Mouse (Mus musculus) heart, adult 9 months (tissue): Measurements from ENCODE around the gene Fam169b.

Experiments used
- DNase-seq, 2 experiments: peaks; one replicate each; pipeline ENCODE4 v3.0.0; 2022; ENCODE audit warnings: low spot score in 2 of 2

The Fam169b gene

DNA sequence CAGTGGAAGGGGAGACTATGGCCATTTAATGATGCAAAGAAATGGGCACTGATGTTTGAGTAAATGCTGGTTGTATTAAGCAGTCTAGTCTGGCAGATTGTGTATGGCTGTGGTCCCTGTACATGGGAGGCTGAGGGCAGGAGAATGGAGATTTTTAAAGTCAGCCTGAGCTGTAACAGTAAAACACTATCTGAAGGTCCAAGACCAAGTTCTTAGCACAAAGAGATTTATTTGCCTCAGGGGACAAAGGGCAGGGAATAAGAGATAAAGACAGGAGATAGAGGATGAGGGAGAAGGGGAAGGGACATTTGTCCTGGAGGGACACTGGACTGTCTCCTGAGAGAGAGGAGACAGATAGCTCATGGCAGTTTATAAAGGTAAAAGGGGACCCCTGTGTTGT, at the start of gene Fam169b:
Gene Fam169b, plus strand, starts transcription at position 325 of the 400 bp plus-strand sequence.
- DNase-seq, result no peak

DNA sequence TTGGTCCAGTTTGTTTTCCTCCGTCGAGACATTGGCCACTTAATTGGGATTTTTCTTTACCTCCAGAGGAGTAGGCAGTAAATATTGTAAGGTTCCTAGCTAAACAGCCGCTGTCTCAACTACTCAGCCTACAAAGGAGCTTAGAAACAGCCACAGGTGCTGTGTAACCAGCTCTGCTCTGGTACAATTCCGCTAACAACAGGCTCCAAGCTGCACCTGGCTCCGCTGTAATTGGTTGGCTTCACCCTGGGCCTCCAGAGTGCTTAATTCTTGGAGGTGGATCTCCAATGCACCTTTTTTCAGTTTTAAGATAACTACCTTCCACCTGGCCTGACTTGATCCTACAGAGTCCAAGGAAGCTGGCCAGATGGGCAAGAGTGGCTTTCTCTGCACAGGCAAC, 49.6 kb upstream of the Fam169b start:
- no peak for DNase-seq

DNA sequence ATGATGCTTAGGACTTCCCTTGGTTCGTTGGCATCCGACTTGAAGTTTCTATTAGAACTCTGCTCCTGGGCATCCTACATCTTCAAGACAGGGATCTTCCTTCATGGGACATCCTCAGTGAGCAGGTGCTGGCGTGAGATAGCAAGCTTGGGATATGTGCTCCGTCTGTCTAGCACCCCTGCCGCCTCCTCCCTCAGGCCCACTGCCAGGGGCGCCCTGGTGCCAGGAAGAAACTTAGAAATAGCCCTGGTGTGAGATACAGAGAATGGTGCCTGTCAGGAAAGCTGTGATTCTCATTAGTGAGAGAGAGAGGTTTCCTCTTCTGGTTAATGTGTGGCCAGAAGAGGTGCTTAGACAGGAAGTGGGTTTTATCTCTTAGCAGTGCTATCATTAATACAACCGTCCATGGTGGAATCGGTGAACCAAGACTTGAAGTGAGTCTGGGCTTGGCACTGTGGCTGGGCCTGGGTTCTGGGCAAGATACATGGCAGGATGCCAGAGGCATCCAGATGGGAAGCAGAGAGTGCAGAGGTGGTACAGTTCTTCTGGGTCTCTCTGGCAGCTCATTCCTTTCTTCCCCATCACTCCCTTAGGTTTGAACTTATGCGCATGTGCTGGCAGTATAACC, 48.1 kb upstream of the Fam169b start:
- DNase-seq, result no peak

DNA sequence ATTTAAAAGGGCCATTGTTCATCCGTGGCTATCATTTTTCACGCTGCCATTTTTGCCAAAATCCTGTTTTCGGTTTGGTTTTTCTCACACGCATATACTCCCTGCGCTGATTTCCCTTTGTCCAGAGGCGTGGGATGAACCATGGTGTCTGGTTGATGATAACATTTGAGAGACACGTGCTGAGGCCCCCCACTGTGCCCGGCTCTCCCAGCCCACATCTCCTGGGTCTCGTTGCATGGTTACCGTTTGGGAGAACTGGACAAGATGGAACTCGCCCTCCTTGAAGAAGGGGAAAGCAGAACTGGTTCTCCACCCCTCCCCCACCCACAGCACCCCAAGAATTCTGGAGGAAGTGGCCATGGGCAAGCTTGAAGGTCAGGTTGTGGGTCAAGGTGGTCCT, 46.6 kb upstream of the Fam169b start:
- no peak for DNase-seq

DNA sequence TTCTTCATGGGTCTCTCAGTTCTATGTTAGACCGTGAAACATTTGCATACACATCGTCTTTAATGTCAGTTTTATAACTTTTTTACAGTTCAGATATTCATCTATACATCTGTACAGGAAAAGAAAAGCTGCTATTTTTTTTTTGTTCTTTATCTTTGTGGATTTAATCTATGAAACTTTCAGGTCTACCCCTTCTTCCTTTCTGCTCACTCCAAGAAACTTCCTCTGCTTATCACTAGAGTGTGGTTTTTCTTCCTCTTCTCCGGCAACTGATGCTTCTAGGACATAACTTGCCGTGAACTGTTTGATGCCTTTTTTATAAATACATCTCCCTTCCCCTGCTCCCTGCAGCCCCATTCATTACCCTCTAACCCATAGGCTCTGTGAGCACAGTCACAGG, 46.0 kb upstream of the Fam169b start:
- no peak for DNase-seq

DNA sequence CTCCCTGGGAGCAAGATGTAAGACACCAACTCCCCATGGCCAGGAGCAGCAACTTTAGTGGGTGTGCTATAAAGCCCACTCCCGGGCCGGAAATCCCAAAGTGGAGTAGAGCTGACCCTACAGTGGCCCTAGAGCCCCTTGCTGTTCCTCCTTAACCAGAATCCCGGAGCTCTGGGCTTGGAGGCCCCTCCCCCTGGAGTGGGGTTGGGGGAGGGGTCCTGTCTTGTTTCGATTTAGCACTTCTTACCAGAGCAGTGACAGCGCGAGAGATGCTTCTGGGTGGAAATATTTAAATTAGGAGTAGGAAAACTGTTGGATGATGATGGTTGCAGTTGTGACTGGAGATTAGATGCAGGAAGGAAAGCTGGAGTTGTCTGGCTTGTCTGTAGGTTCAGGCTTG, 45.1 kb upstream of the Fam169b start:
- DNase-seq, result no peak

DNA sequence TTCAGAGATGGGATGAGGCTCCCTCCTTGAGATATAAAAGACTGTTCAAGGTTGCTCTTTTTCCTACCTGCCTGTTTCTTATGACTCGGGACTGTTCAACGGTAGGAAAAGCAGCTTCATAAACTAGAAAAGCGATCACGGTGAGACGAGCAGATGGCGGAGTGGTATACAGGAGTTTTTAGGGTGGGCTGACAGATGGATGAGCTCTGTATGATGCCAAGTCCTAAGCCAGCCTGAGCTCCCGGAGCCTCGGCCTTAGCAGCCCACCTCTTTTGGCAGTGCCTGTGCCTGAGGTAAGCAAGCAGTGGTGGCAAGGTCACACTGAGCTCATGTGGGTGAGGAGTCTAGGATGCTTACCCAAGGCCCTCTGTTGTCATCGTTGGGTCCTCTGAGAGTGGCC, 42.8 kb upstream of the Fam169b start:
- no peak for DNase-seq

DNA sequence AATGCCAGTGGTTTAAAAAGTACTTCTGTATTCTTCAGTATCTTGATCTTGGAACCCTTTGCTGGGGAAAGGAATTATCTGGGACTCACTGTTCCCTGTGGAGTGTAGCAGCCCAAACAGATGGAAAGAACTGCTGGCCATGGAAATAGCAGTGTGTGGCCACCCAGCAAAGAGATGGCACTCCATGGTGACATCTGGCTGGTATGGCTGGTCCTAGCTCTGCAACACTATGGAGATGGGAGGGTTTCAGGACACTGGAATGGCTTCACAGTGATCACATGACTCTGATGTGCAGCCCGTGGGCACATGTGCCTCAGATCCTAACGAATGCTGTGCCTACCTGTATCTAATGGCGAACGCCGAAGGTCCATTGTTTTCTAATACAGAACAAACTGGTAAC, 41.1 kb upstream of the Fam169b start:
- no peak for DNase-seq

DNA sequence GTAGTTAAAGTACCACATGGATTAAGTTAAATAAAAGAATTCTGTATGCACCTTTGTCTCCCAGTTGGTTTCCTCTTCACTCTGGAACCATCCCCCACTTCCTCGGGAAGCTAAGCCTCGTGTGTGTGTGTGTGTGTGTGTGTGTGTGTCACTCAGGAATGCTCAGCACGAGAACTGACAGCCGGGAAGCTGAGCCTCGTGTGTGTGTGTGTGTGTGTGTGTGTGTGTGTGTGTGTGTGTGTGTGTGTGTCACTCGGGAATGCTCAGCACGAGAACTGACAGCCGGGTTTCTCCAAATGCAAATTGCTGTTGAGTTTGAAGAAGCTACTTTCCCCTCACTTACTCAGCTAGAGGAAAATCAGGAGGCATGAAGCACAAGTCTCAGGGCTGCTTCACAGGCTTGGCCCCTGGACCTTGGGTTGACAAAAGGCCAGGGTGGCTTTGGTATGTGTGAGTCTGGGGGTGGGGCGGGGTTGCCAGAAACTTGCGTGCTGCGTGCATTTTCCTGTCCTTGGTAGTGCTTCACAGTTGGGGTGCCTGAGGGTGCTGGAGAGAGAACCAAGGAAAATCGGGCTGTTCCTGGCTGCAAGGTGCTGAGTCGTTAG, 39.9 kb upstream of the Fam169b start:
- DNase-seq, result peak; percentile 24 to 31

DNA sequence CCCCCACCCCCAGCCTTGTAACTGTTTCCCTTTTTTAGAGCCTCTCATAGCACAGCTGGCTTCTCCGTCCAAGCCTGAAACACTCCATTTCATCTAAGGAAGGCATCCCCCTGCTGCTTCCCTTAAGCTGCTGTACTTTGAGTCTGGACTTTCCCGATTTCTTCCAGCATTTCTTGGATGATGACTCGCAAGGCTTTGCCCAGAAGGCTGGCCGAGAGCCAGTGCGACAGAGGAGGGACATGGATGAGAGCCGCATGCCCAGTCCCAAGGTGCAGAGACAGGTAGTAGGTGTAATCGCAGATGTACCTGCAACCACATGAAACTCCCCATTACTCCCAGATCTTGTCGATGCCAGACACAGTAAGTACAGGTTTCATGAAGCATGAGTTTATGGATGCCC, 36.8 kb upstream of the Fam169b start:
- no peak for DNase-seq

DNA sequence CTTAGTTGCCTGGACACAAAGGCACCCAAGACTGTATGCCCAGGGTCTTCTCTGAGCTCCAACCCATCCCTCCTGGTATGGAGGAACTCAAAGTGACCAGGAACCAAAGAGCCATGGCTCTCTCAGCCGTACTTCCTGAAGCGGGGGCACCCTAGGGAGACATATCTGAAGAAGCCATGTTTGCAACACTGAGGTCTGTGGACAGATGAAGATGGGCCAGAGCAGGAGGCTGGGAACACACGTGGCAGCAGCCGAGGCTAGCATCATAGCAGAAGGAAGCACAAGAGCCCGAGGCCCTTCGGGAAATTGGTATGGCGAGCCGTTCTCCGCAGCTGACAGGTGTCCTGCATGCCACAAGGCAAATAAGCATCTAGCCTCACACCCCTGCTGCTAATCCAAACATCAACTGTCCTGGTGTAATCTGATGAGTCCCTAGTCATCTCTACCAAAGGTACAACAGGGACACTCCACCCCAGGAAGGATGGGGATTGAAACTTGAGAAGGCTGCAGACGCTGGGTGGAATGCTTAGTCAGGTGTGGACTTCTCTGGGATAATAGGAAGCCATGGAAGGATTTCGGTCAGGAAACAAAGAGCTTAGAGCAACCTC, 34.3 kb upstream of the Fam169b start:
- DNase-seq, result no peak

DNA sequence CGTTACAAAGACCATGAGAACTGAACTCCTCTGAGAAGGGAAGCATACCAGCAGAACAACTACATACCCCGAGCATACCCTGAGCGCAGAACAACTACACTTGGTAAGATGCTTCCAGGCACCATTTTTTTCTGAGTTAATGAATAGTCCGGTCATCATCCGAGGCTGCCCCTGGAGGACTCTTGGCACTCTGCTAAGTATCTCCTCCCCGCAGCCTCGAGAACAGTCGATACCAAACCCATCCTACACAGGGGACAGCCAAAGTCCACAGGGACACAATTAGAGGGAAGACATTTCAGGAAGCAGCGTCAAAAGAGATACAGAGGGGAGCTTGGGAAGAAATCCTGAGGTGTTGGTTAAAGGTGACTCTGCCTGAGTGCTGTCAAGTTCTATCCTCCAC, 32.4 kb upstream of the Fam169b start:
- no peak for DNase-seq

DNA sequence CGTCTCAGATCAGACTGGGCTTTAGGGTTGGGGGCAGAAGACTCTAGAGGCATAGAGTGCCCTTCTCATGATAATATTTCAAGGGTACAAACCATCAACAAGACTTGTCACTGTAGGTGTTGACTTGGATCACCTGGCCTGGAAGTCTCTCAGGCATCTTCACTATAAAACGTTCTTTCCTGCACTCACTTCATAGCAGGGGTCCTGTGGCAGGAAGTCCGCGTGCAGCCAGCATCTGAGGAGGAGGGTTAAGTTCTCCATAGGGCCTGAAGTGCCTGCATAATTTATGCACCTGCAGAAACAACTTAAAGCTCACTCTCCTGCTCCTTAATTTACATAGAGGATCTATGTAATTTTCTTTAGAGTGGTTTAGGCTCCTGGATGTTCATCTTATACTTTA, 28.0 kb upstream of the Fam169b start:
- no peak for DNase-seq

DNA sequence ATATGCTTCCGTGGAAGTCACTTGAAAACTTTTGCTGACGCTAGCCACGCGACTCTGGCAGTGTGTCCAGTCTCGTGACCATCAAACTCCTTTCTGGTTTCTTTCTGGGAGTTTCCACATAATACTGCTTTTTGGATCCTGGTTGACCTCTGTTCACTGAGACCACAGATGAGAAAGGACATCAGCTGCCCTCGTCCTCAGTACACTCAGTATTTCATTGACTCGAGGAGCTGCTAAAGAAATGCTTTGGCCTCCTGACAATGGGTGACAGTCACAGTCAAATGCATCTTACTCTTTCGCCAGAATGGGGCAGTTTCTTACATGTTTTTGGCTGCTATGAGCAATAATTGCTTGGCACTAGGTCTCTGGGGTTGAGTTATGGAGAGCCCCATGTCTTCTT, 27.4 kb upstream of the Fam169b start:
- no peak for DNase-seq

DNA sequence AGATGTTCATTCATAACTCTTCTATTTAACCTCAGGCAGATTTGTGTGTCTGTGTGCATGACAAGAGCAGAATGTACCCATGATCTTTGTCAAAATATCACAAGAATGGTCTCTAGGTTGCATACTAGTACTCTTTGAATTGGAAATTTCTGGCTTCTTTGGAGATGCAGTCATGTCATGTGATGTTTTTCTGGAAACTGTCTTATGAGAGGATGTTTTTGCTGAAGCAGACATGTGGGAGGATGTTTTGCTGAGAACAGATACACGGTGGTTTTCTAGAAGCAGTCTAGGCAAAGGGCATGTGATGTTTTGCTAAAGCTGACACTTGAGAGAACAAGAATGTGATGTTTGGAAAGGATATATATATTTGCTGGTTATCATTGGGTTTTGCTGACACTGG, 23.2 kb upstream of the Fam169b start:
- DNase-seq, result no peak

DNA sequence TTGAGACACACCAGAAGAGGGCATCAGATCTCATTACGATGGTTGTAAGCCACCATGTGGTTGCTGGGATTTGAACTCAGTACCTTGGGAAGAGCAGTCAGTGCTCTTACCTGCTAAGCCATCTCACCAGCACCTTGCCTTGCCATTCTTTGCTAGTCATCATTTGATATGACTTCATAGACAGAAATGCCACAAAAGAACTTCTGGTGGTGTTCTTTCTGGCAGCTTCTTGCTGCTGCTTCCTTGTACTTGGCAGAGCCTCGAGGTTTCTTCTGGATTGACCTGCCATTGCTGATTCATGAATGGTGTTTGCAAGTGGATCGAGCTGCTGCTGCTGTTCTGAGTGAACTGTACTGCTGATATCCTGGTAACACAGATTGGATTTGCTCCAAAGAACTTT, 22.7 kb upstream of the Fam169b start:
- DNase-seq, result no peak

DNA sequence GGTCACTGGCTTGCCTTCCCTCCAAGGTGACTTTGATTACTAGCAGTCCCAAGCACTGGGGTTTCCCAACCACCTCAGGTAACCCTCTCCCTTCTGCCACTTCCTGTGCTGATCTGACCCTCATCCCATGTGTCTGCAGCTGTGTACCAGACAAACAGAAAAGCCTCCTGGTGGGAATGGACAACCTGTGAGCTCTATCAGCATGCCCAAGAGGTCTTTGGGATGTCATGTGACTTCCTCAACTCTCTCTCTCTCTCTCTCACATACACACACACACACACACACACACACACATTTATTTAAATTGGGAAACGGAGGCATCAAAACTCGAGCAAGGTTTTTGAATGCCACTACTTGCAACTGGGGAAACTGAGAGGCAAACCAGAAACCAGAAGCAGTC, 15.9 kb upstream of the Fam169b start:
- DNase-seq, result no peak

DNA sequence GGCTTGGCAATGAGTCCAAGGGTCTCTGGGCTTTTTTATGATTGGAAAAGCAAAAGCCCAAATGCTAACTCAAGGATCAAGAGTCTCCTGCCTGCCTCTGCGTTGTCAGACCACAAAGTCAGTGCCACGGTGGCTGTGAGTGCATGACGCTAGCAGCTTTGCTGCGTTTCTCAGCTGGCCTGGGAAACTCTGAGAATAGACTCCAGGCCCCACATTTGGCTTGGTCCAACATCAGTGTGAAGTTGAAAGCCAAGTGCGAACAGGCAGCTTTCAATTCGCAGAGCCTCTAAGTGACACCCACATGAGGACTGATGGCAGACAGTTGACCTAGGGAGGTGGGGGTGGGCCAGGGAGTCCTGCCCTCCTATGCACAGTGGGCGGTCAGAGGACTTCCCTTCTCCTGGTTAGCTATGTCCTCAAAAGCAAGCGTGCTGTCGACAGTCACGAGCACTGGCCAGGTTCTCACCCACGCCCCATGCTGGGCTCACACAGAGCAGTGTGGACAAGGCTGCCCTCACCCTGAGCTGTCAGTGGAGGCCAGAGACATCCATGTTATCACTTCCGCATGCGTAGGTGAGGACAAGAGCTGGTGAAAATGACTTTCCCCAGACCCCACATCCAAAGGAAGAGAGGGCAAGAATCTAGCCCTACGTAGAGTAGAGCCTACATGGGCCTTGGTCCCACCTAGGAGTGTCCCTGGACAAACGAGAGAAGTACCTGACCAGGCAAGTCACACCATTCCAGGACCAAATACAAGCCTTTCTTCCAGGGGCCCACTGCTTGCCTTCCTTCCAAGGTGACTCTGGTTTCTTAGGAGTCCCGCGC, 15.1 kb upstream of the Fam169b start:
- DNase-seq, result no peak

DNA sequence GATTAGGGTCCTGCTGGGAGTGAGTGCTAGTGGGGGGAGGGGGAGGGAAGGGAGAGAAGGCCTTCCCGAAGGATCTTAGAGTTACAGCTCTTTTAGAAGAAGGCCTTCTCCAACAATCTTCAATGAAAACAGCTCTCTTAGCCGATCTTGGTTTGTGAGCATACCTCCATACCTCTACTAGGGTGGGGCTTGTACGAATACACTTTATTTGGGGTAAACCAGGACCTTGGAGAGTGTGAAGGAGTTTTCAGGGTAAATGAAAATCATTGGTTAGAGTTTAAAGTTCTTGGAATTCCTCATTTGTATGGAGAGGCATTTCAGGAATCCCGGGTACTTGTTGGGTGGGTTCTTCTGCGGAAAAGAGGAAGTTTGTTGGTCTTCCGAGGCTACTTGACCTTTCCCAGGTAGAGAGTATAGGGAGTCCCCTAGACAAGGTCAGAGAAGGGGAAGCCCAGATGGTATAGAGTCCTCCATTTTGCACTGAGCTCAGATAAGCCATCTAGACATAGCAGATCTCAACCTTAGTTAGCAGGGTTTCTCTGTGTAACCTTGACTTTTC, 14.0 kb upstream of the Fam169b start:
- no peak for DNase-seq

DNA sequence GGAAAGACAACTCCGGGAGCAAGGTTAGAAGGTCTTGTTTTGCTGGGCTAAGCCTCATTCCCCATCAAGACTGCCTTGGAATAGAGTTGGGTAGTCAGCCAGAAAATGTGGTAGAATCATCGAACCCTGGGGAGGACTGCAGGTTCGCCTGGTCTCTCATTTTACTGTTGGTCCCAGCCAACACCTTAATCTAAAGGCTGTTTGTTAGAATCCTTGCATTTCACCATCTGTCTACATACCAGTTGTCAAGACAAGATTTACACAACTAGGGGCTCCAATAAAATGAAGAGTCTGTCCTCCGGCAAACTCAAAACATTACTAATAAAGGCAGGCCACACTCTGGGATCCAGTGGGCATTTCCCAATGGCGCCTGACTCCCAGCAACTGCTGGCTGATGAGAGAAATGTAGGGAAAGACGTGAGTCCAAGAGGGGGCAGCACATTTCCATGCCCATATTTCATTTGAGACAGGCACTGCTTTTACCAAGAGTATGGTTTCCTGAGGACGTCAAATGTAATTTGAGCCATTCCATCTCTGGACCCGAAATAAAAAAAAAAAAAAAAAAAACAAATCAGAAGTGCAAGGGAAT, 10.9 kb upstream of the Fam169b start:
- DNase-seq, result no peak

DNA sequence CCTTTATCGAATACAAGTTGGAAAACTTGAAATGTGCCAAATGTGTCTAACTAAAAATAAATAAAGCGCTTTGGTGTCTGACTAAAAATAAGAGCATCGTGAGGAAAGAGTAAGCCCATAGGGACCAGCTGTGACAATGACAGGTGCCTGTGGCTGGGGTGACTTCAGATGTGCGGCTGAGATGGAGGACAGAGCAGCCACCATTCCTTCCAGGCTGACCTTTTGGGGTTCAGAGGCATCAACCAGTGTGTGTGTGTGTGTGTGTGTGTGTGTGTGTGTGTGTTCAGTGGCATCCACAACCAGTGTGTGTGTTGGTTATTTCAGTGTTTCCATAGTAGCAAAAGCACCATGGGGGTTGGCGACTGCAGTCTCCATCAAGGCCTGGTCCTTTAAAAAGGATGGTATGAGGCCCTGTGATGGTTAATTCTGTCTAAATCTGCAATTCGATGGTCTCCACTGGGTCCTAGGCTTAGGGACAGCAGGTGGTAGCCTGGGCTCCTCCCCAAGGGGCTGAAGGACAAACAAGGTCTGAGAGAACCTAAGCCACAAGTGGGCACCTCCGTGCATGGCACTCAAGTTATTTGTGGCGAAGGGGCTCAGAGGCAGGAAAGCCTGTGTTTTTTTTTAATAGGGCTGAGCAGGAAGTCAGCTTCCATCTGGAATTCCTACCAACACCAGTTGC, 10.2 kb upstream of the Fam169b start:
- no peak for DNase-seq
